Mouse (Mus musculus) spleen, adult 2 months (tissue): Measurements from ENCODE around the gene Stard10.

Source experiments
- CTCF ChIP-seq: fragments of 200-500 bp; IDR thresholded peaks from 2 replicates; pipeline ENCODE4 v1.5.1; 2011; ENCODE audit warnings: mild to moderate bottlenecking, inconsistent platforms; ENCODE audit not compliant: insufficient read depth, insufficient read length, insufficient replicate concordance; ENCODE audit errors: extremely low read depth
- POLR2A ChIP-seq: fragments of 200-500 bp; IDR thresholded peaks from 2 replicates; pipeline ENCODE4 v1.6.1; 2011; ENCODE audit warnings: low read depth, low read length, inconsistent platforms

- TF ChIP-seq CTCF: no peak
- TF ChIP-seq POLR2A: no peak
These were observed 12.7 kb downstream of the Stard10 start for GRCm38 (mm10) chr7:101329606-101330005.
